Mouse (Mus musculus) forebrain, embryonic 11.5 days (tissue): ENCODE measurements at regions not wholly inside any gene's neighbourhood (a gene's known extent, or its start where the extent isn't known, plus 50 kb on each side); places are given as distances from the start of the nearest gene placed in this dataset.
A peak's percentile ranks its signal among the peaks of the same experiment; 100 is the strongest.

Experiments used
- ATAC-seq: fragments of 200-750 bp; cut with Nextera tagmentation; replicated peaks from 2 replicates; pipeline ENCODE4 v1.8.0; 2017; ENCODE audit warnings: moderate TSS enrichment; ENCODE audit not compliant: low FRiP score
- DNase-seq: peaks from one replicate; pipeline ENCODE4 v3.0.0-alpha.2; 2017; ENCODE audit warnings: low spot score
- H3K27ac ChIP-seq: fragments of 300-500 bp; sonication (generic); 2 replicates; pipeline ENCODE4 v1.5.1; 2014; ENCODE audit warnings: low read depth, low read length
- H3K27me3 ChIP-seq: fragments of 300-500 bp; sonication (generic); 2 replicates; pipeline ENCODE4 v1.6.1; 2014; ENCODE audit warnings: mild to moderate bottlenecking, low read length, mixed read lengths; ENCODE audit not compliant: control insufficient read depth, insufficient read depth
- H3K36me3 ChIP-seq: fragments of 300-500 bp; sonication (generic); 2 replicates; pipeline ENCODE4 v1.6.1; 2014; ENCODE audit warnings: mild to moderate bottlenecking, low read length, moderate library complexity, mixed read lengths; ENCODE audit not compliant: control insufficient read depth, insufficient read depth
- H3K4me1 ChIP-seq: fragments of 300-500 bp; sonication (generic); replicated peaks from 2 replicates; pipeline ENCODE4 v1.6.1; 2014; ENCODE audit warnings: low read length, mixed read lengths; ENCODE audit not compliant: control insufficient read depth, insufficient read depth
- H3K4me2 ChIP-seq: fragments of 300-500 bp; sonication (generic); 2 replicates; pipeline ENCODE4 v1.6.1; 2014; ENCODE audit warnings: low read depth, mild to moderate bottlenecking, low read length, moderate library complexity, mixed read lengths; ENCODE audit not compliant: severe bottlenecking
- H3K4me3 ChIP-seq: fragments of 300-500 bp; sonication (generic); 2 replicates; pipeline ENCODE4 v1.5.1; 2014; ENCODE audit warnings: low read depth, low read length
- H3K9ac ChIP-seq: fragments of 300-500 bp; sonication (generic); 2 replicates; pipeline ENCODE4 v1.6.1; 2014; ENCODE audit warnings: low read length
- H3K9me3 ChIP-seq: fragments of 300-500 bp; sonication (generic); 2 replicates; pipeline ENCODE4 v1.6.1; 2016; ENCODE audit warnings: low read length, mixed read lengths; ENCODE audit not compliant: control insufficient read depth
- WGBS: fragments of 180-500 bp; shearing (Covaris S2); extraction: QIAGEN DNeasy Blood & Tissue Kit; methylation state at CpG from one replicate; pipeline ENCODE4 v1.1.7; 2014; 5-methylcytosine and 5-hydroxymethylcytosine counted together

GRCm38 (mm10) chr4:79052723-79053122 is 841.0 kb upstream of the Ptprd start:
- Histone ChIP-seq H3K9ac (no peak overlapping the region), H3K9me3 (no peaks in the 10 kb centered on the region), H3K27me3 (no peaks in the 10 kb centered on the region), H3K4me1 (no peaks in the 10 kb centered on the region), H3K4me3 (no peak overlapping the region), H3K27ac (no peak overlapping the region), H3K4me2 (no peak overlapping the region), H3K36me3 (no peaks in the 10 kb centered on the region)
- peak; percentile 53; the same call in 1 of the 2 replicates for ATAC-seq
- WGBS = 62% methylated on average over 5 of the region's 5 CpGs
- DNase-seq = no peak
